Mouse (Mus musculus): Measurements from ENCODE around the gene Alox8.

Alox8 gene

DNA sequence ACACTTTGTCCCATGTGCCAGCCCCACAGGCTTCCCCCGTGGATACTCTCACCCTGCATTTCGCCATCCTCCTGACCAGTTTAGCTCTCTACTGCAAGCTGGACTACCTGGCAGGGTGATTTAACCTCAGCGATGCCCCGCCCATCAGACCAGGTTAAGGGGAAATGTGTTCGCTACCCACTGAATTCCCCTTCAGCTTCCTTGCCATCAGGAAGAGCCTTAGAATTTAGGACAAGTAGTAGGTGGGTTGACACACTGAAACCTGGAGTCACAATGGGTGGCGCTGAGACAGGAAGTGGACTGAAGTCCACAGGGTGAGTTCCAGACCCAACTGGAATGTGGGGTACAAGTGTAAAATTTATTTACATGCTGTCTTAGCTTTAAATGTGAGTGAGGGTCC, at the start of gene Alox8:
Gene Alox8 (minus strand): TSS at position 101 of the 400 bp plus-strand sequence.
- DNase-seq (ENCODE audit: low read depth, low spot score), result no peak

DNA sequence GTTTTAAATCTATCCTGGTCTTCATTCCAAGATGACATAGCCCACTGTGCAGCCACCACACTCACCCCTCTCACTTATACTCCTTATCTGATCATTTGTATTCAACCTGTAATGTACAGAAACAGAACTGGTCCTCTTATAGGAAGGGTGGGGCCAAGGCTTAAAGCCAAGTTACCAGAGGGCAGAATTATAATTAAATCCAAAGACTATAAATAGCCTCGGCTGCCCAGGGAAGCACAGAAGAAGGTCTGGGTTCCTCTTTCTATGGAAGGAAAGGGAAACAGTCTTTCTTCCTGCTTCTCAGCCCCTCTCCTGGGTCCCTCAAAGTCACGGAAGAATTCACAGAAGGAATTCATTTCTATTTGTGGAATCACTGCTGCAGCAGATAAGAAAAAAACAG, 48.0 kb upstream of the Alox8 start:
- DNase-seq (ENCODE audit: low read depth, low spot score), result no peak

DNA sequence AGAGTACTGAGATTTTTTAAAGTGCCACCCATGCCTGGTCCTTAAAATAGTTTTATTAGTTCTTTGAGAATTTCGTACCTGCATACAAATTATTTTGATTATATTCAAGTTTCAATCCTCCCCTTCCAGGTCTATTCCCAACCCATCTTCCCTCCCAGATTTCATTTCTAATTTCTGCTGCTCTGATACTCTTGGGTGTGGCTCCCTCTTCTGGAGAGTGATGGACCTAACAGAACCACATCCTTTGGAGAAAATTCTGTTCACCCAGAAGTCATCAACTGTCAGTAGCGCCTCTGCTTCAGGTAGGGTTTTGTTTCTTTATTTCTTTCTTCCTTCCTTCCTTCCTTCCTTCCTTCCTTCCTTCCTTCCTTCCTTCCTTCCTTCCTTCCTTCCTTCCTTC, 47.3 kb upstream of the Alox8 start:
- no peak for DNase-seq (ENCODE audit: low read depth, low spot score)

DNA sequence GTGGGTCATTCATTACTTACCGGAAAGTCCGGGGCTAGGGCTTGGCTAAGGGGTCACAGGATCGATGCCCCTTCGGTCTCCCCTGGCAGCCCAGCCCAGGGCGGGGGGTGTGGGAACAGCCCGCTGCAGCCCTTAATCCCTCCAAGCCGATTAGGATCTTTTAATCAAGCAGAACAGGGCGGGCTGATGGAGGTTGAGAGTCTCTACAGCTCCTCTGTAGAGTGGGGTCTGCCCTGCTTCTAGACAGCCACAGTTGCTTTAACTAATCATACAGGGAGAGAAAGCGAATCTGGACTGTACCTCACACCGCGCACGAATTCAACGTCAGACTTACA, 39.2 kb upstream of the Alox8 start, which contains the start of gene Gucy2e:
Gene Gucy2e (minus strand): TSS at position 111 of the 335 bp plus-strand sequence.
- DNase-seq (ENCODE audit: low read depth, low spot score), result no peak

DNA sequence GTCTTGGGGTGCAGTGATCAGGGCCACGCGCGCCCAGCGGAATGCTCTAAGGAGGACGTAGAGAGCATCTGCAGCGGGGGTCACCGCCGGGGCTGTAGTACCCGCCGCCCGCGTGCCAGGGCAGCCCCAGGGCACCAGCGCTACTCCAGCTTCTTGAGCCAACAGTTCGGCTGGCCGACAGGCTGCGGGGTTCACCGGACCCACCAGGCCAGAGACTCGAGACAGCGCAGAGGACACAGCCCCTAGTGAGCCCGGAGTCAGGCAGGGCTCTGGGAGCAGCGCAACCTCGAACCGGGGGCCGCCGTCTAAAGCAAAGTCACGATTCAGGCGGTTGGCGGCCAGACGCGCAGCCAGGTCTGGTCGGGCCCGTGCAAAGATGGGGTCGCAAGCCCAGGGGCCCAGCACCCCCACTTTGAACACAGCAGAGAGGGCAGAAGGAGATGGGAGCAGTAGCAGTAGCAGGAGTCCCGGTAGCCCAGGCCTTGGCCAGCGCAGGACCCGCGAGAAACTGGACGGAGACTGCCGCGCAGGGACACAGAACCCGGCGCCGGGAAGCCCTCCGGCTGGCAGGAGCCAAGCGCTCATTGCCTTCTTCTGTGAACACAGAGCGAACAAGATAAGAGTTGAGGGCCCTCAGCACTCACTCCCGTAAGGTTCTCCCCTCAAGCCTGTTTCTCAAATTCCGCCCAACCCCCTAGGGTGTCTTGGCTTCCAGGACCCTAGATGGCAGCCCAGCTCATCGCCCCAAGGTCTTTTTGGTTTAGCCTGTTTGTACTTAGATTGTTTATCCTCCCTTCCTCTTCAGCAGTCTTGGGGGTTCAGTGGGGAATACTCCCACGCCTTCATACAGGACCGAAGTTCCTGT, 38.6 kb upstream of the Alox8 start:
- DNase-seq (ENCODE audit: low read depth, low spot score), result no peak

DNA sequence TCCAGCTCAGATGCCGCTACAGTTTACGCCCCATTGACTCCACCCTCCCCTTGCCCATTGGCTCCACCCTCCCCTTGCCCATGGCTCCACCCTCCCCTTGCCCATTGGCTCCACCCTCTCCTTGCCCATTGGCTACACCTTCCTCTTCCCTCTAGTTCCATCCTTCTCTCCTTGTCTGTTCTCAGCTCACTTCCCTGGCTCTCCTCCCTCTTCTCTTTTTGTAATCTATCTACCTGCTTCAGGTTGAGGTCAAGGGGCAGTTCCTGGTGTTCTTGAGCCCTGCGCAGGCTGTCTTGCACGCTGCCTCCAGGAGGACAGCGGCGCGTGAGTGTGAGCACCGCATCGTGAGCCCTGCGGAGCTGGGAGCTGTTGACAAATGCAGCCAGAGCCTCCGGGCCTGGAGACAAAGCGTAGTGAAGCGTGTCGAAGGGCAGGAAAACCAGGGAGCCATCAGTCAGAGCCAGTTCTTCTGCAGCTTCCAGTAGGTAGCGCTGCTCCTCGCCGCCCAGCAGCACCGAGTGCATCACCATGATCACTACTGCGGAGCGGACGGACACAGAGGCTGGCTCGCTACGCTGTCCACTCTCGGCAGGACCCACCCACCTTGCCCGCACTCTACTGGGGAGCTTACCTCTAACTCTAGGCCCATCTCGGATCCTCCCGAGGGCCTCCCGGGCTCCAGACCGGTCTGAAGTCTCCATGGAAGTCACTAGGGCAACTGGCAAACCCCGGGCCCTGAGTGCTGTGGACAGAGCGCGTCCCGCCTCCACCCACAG, 37.8 kb upstream of the Alox8 start:
- peak; percentile 34 for DNase-seq (ENCODE audit: low read depth, low spot score)

DNA sequence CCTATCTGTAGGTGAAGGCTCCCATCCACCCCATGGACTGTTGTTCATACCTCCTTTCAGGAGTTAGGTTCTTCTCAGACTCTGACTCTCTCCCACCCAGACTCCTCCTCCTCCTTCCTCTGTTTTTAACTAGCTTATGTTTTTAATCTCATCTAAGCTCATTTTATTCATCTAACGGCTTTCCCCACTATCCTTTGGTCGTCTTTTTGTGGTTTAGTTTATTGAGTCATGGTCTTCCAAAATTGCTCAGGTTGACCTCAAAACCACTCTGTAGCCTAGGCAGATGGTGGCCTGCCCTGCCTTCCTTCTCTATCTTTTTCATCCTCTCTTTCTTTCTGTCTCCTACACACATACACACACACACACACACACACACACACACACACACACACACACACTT, 35.5 kb upstream of the Alox8 start:
- DNase-seq (ENCODE audit: low read depth, low spot score), result no peak

DNA sequence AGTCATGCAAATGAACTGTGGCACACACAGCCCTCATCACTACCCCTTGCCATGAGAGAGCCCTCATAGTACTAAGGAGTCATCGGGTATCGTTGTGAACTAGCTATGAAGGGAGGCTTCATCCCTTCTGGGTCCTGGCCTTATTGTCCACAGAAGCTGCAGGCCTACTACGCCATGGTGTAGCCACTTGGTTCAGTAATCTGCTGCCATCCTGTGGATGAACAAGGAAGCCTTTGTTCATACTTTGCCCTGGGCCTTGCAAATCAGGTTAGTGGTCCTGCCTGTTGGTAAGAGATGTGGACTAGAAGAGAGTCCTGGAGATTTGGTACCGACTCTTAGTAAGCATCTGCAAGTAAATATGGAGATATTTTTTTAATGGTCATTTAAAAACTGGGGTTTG, 32.8 kb upstream of the Alox8 start:
- no peak for DNase-seq (ENCODE audit: low read depth, low spot score)

DNA sequence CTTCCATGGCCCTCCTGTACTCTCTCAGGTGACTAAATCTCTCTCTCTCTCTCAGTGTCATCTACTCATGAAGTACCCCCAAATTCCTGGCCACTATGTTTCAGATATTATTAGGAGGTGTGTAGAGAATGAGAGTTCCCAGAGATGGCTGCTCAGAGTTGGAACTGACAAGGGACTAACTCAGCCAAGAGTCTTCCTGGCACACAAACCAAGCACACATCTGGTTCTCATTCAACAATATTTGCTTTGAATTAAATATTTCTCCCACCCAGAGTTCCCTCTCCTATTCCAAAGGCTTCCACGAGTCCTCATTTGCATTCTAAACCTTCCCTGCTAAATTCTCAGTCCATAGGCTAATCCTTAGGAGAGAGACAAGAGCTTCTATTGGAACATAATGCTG, 28.1 kb upstream of the Alox8 start:
- DNase-seq (ENCODE audit: low read depth, low spot score), result no peak

DNA sequence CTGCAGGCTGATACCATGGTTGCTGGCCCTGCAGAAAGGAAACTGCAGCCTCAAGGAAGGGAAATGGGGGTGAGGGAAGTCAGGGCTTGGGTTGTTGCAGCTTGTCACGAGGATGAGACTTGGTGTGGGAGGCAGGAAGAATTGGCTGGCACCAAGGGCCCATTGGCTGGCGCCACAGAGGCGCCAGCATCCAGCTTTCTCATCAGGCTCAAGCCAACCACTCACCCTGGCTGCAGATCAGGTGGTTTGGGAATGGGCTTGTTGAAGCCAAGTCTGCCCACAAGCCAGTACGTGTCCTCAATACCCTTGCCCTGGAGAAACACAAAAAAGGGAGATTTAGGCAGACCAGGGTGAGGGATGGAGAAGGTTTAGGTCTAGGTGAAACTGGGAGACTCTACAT, 25.5 kb upstream of the Alox8 start:
- no peak for DNase-seq (ENCODE audit: low read depth, low spot score)

DNA sequence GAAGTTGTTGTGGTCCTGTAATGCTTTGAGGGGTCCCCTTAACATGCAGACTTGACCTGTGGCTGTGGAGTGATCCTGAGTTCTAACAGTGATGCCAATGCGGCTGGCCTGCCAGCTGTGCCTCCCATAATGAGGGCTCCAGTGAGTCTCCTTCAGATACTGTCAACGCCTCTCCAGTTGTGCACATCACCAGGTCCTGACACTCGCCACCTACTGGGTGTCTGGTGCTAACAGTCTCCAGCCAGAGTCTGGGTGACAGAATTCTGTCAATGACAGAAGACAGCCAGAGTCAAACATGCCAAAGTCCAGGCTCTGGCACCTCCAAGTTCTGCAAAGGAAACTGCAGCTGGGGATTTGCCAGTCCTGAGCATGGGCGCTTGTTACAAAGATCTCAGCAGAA, 23.4 kb upstream of the Alox8 start:
- no peak for DNase-seq (ENCODE audit: low read depth, low spot score)

DNA sequence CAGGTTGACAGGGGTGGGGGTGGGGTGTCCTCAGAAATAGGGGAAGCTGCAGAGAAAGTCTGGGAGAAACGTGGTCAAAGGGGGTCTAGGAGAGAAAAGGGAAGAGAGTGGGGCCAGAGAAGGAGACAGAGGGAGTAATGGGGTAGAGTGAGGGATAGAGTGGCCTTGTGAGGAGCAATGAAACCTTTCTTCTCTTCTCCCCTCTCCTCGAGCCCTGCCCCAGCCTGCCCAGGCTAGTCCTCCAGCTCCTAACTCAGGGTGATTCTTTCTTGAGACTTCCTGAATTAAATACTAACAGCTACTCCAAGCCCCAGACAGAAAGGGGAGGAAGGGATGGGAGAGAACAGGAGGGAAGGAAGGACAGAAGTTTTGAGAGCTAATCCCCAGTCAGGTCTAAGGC, 21.0 kb upstream of the Alox8 start:
- no peak for DNase-seq (ENCODE audit: low read depth, low spot score)

DNA sequence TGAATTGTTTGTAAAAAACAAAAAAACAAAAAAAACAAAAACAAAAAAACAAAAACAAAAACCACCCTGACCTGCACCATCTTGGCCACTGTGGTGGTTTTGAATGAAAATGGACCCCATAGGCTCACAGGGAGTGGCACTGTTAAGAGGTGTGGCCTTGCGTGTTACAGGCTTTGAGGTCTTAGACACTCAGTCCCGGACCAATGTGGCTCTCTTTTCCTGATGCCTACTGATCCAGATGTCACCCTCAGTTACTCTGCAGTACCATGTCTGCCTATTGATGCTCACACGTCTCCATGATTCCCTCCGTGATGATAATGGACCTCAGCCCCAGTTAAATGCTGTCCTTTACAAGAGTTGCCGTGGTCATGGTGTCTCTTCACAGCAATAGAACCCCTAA, 19.8 kb upstream of the Alox8 start:
- DNase-seq (ENCODE audit: low read depth, low spot score), result no peak

DNA sequence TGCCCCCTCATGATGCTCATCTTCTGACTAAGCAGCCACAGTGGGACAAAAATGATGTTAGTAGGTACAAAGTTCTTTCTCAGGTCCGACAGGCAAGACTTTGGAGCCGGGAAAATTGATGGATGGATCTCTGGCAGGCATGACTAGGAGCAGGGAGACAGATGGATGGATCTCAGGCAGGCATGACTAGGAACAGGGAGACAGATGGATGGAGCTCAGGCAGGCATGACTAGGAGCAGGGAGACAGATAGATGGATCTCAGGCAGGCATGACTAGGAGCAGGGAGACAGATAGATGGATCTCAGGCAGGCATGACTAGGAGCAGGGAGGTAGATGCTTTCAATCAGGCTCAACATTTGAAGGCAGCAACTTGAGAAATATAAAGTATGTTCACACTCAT, 13.8 kb upstream of the Alox8 start:
- no peak for DNase-seq (ENCODE audit: low read depth, low spot score)

DNA sequence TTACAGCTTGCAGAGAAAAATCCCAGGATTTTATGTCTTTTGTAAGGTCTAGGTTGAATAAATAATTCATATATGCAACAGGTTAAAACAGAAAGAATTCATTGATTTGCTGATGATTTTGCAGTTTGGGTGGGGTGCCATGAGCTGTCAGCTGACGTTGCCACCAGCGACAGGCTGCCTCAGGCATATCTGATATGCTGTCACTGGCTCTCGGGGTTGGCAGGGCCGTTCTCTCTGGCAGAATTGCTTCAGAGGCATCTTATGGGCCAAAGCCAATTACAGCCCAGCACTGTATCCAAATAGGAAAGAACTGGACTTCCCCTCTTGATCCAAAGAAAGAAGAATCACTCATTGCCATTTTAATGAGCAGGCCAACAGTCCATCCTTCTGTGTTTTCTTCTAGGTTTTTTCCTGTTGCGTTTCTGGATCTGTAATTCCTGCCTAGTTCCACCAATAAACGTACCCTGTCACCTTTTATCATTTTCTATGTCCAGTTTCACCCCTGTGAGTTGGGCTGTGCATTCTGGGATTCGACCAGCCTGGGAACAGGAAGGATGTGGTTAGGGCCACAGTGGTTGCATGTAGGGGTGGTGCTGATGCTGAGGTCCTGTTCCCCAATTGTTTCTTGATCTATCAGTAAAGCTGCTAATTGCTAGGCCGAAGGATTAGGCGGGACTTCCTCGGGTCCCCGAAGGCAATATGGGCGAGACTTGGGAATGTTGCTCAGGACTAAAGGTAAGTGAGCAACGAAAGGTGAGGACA, 5.0 kb upstream of the Alox8 start:
- no peak for DNase-seq (ENCODE audit: low read depth, low spot score)

DNA sequence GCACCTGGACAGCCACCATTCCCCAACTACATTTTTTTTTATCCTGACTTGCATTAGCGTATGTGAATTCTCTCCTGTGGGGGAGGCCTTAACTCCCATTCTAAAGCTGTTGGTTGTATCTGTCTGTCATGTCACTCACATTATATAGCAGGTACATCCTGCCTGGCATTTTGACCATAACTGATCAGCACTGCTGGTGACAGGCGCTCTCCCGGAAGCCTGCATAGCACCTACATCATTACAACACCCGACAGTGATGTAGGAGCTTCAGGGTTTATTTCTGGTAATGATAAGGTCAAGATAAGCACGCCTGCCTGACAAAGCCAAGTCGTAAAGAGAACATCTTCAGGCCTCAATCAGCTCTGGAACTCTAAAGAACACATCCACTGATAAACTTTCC, 2.6 kb upstream of the Alox8 start:
- DNase-seq (ENCODE audit: low read depth, low spot score), result no peak

DNA sequence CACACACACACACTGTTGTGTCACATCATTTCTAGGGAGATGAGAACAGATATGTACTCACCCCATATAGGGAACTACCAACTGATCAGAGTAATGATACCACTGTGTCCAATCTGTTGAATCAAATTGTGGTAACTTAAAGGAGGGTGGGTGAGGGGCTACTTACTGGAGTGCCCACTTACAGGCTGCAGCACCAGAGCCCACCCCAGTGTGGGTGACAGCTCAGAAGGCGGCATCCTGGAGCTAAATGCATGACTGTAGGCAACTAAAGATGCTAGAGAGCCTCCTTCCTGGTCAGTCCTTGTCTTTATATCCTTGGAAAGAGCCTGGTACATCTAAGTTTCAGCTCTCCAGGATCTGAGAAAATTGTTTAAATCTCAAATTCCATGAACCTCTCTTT, 1.6 kb upstream of the Alox8 start:
- DNase-seq (ENCODE audit: low read depth, low spot score), result no peak

DNA sequence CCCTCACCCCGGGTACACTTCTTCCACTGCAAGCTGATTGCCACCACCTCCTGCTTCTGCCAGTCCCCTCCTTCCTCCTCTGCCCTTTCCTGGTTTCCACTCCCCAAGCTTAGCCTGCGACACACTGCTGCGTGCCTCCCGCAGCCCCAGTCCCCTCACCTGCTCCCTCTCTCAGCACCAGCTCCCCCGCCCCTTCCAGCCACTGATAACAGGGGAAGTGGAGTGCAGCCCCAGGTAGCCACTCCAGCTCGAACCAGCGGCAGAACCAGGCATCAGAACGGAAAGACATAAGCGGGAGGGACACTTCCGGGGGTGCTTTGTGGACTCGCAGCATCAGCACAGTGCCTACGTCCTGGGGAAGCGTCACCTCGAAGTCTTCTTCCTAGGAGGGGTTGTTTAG, 449 bp downstream of the Alox8 start:
- no peak for DNase-seq (ENCODE audit: low read depth, low spot score)

DNA sequence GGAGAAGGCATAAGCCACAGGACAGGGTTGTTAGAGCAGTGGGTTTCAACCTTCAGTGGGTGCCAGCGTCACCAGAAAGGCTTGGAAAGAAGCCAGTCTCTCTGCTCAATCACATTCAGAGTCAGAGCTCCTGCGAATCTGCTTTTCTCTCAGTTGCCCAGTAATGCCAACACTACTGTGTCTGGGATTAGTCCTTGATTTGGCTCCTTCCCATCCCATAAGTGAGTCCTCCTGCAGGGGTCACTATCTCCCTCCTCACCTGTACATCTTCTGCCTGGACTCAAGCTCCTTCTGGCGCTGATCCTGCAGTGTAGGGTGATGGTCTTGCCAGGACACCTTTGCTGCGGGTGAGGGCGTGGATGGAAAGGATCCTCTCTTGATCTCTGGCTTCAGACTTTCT, 877 bp downstream of the Alox8 start:
- DNase-seq (ENCODE audit: low read depth, low spot score), result no peak

DNA sequence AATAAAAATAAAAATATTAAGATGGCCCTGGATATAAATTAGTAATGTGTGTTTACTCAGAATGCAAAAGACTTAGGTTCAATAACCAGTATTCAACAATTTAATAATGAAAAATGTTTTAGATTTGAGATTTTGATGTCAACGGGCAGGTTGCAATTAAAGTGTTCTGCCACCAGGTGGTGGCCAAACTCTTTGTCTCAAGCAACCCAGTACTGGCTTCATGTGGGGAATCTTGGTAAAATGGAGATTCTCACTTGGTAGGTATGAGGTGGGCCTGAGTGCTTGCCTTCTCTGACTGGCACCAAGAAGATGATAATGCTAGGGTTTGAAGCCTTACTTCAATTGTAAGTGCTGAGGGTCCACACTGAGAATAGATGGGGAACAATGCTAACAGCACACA, 4.8 kb downstream of the Alox8 start:
- peak; percentile 17 for DNase-seq (ENCODE audit: low read depth, low spot score)

DNA sequence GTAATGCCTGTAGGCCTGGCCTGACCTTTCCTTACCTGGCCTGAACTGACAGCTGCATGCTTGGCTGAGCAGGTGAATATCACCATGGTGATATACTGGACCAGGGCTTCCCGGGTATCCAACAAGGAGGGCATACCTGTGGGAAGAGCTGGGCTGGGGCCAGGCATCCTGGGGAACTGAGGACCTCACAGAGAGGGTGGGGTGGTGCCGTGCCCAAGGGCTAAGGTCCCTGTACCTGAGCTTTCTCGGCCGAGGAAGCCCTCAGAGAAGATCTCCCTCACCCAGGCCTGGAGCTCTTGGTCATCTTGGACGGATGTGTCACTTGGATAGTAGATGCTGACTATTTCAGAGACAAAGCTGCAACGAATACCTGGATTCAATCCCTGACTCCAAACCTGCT, 11.7 kb downstream of the Alox8 start:
- no peak for DNase-seq (ENCODE audit: low read depth, low spot score)

DNA sequence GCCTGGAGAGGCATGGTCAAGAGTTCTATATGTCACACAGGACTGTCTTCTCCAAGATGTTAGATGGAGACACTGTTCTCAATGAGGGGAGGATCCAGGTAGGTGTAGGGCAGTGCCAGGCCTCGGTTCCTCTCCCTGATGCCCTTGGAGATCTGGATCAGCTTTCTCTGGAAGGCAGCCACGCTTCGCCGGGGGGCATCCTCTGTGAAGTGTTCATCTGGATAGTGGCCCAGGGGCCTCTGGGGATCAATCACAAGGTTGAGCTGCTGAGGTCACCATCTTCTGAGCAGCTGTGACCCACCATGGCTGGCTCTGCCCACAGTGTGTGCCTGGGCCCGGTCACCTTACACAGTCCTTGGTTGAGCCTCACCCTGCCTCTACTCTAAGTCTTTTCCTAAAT, 12.6 kb downstream of the Alox8 start:
- DNase-seq (ENCODE audit: low read depth, low spot score), result no peak
